Mouse (Mus musculus) embryo, embryonic 11.5 days (tissue): ENCODE measurements at regions not wholly inside any gene's neighbourhood (a gene's known extent, or its start where the extent isn't known, plus 50 kb on each side); places are given as distances from the start of the nearest gene placed in this dataset.
A peak's percentile ranks its signal among the peaks of the same experiment; 100 is the strongest.
"Not testable (repeated sequence)": the region's sequence is repeated elsewhere in the genome, so short reads cannot be mapped to it uniquely, and the experiment has no call there.

Experiments
- DNase-seq: peaks from one replicate; pipeline ENCODE4 v3.0.0-alpha.2; 2012; ENCODE audit warnings: low read depth, low spot score

- DNase-seq = peak; percentile 27
These were observed 149.0 kb upstream of the Mocs1 start for GRCm38 (mm10) chr17:49278973-49279727.

GRCm38 (mm10) chr17:49281344-49281743 lies 146.8 kb upstream of the Mocs1 start:
- no peak for DNase-seq

DNA sequence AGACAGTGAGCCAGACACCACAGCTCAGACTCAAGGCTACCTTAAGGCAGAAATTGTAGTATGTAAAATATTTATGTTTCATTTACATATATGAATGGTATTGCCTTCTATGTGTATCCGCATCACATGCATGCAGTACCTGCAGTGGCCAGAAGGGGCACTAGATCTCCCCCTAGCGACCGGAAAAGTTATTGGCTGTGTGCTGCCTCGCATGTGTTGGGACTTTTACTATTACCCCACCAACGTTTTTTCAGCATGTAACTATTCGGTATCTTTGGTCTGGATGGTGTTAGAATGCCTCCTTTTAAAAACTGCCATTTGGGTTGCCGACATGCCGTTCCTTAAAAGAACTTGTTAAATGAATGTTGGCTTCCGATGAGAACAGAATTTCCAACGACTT lies 145.7 kb upstream of the Mocs1 start:
- no peak for DNase-seq

DNA sequence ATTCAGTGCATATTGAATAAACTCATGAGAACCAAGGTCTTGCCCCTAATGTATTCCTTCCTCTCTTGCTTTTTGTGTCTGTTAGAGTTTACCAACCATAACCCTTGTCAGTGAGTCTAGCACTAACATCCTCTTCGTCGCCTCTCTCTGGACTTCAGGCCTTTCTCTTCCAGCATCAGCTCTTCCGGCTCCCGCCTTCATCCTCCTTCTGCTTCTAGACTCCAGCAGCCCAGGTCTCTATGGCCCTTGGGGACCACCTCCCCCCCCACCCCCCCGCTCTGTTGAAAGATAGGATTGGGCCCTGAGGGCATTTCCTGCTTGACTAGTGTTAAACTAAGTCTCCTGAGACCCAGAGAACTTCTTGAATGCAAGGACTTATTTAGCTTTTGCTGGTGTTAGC lies 144.7 kb upstream of the Mocs1 start:
- DNase-seq = no peak

- no peak for DNase-seq
These were observed 136.5 kb upstream of the Mocs1 start for GRCm38 (mm10) chr17:49291636-49292035.

DNA sequence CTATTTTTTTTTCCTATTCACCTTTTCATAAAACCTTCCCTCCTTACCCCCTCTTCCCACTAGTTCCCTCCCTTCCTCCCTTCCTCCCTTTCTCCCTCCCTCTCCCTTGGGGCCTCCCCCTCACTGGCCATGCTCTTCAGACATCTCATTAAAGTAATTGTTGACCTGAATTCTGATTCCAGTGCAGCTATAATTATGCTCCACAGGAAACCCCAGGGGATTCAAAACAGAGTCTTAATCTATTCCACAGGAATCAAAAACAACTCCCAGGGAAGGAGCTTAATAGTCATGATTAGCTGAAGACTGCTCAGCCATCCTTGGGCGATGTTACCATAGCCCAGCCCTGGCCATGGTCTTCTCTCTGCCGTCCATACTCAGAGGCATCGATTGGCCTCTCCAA lies 123.7 kb upstream of the Mocs1 start:
- no peak for DNase-seq

- no peak for DNase-seq
These were observed 123.0 kb upstream of the Mocs1 start for GRCm38 (mm10) chr17:49305116-49305515.

DNA sequence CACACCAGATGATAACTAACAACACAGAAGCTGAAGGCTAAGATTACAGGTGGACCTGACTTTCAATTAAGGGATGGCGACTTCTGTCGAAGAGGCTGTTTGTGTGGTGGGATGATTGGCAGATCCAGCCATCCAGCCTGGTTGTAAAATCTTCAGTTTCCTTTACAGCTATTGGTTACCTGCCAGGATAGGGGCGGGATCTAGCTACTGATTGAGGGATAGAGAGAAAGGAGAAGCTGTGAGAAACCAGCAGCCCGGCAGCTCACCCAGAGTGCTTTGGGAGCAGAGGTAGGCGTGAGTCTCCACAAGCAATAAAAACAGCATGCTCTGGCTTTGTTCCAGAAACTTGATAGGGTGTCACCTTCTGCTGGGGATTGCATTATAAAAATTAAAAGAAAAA lies 119.1 kb upstream of the Mocs1 start:
- DNase-seq = peak; percentile 44

DNA sequence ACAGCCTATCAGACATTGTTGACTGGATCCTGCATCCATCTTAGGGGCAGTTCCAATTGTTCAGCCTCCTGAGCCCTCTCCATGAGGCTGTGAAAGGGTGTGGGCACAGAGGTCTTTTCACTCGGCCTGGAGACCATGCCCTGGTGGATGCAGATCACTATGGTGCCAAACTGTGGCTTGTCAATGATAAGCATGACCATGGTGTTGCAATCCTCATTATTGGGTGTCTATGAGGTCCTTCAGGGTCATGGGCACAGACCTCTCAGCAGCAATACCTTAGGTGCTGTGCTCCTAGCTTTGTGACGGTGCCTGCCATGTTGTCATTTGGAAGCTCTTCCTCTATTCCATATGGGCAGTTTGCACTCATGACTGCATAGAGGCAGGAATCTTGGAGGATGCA lies 114.0 kb upstream of the Mocs1 start:
- no peak for DNase-seq

DNA sequence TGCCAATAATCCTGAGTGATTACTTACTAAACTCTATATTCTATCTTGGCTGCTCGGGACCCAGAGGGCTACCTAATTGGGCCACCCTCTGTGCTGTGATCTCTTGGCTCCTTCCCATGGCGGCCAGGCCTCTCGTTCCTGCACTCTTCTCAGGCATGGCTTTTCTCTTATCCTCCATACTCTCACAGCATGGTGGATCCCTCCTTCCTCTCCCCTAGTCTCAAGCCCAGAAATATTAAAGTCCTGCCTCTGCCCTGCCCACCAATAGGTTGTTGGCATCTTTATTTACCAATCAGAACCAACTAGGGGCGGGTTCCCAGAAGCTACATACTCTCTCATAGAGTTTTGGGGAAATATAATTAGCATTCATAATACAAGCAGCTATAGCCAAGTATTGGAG lies 100.6 kb upstream of the Mocs1 start:
- DNase-seq = no peak

DNA sequence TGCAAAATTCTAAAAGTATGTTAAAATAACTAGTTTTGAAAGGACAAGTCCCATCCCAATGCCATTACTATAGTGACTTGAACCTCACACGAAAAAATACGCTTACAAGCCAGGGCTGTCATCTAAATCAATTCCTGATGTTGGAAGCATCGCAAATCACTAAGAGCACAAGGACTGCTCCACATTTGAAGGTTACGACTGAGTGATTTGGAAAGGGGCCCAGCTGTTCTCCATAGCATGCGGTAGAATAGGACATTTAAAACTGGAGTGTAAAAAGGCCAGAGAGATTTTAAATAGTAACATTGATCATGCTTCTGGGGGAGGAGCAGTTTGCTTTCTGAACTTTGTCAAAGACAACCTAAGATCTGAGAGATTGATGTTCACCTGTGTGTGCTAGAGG lies 92.8 kb upstream of the Mocs1 start:
- no peak for DNase-seq

- no peak for DNase-seq
These were observed 90.3 kb upstream of the Mocs1 start for GRCm38 (mm10) chr17:49337881-49338280.

- DNase-seq = no peak
These were observed 85.5 kb upstream of the Mocs1 start for GRCm38 (mm10) chr17:49342636-49343035.

DNA sequence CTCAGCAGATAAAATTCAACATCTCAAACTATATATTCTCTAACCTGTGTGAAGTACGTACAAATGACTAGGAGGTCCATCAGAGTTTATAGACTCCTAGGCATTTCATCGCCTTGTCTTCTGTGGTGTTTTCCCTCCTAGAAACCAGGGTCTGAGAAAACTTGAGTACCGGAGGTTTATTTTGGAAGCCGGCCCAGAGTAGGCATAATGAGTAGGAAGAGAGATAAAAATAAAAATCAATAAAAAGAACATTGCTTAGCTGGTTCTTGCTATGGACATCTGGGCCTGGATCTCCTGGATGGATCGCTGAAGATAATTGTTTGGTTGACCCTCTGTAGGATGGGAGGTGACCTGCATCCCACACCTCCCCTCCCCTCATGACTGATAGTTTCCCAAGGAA lies 81.5 kb upstream of the Mocs1 start:
- DNase-seq = no peak

- DNase-seq = no peak
These were observed 78.8 kb upstream of the Mocs1 start for GRCm38 (mm10) chr17:49349328-49349727.

DNA sequence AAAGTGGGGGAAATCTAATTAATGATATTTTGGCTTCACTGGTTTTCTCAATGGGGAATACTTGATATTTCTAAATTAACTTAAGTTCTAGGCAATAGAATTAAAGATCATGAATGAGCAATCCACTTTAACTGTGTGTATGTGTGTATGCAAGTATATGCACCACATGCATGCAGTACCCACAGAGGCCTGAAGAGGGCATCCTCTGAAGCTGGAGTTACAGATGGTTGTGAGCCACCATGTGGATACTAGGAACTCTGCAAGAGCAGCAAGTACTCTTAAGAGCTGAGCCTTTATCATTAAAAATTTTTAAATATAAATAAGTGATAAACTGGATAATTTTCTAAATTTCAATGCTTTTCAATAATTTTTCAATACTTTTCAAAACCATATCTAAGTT lies 69.0 kb upstream of the Mocs1 start:
- no peak for DNase-seq

DNA sequence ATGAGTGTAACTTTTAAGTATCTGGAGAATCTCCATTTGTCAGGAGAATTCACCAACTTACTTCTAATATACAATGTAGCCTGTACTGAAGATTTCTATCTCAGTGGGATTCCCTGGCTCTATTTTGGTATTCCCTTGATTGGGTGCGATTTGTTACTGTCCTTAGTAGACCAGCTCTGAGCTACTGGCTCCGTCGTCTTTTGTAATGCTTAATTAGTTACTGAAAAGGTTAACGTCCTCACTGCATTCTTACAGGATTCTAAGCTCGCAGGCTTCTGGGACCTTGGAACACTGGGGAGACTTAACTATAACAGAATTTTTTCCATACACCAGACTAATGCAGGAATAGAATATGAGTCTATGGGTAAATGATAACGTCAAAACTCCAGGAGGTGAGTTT lies 67.9 kb upstream of the Mocs1 start:
- not testable (repeated sequence) for DNase-seq

DNA sequence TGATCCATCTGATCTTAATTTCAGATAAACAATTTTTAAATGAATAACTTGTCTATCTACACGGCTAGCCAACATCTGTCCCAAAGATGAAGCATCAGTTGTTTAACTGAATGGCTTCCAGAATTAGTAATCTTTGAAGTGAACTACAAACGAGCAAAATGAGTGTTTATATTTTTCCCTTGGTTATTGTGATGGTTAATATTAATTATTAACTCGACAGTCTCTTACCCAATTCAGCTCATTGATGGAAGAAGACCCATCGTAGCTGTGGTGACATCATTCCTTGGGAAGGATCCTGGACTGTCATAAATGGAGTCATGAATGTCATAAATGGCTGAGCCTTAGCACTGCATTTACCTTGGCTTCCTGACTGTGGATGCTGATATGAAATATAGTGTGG lies 60.4 kb upstream of the Mocs1 start:
- no peak for DNase-seq

DNA sequence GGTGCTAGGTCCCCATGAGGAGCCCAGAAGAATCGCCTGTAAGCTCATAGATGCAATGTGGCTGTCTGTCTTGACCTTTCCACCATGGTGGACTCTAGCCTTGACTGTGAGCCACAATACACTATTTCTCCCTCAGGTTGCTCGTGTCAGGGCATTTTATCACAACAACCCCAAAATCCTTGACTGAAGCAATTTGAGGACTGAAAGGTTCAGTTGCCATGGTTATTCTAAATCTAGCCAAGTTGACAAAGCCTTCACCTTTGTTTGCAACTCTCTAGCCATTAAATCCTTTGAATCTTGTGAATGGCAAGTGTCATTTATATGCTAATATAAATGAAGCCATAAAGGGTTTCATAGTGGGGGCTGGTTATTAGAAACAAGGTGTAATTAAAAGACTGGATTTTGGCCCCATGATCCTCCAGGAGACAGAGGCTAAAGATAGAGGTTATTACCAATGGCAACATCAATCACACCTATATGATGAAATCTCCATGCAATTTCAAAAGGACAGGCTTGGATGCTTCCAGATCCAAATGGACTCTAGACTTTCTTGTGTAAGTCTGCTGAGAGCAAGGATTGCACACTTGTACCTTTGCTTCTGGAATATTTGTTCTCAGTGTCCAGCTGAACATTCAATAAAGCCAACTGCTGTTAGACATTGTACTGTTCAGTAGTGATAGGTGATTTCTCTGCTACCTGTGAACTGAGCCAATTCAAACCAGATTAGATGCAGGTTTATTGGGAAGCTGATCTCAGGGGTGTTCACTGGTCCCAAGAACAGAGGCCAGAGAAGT lies 59.5 kb upstream of the Mocs1 start:
- DNase-seq = no peak

- no peak for DNase-seq
These were observed 50.5 kb upstream of the Mocs1 start for GRCm38 (mm10) chr17:49377626-49378025.
